Mouse (Mus musculus) liver, embryonic 14.5 days (tissue): ENCODE data around the gene Pprc1. TPM values are rescaled to one million over a fixed set of nuclear protein-coding genes. Genes with fewer than 3 reads are reported as not detected.

Experiments
- ATAC-seq: fragments of 200-750 bp; cut with Nextera tagmentation; 2 replicates; pipeline ENCODE4 v1.8.0; 2017; ENCODE audit warnings: moderate number of reproducible peaks, mild to moderate bottlenecking, moderate library complexity; ENCODE audit not compliant: insufficient read depth
- DNase-seq, 3 experiments: peaks; one replicate each; pipeline ENCODE4 v3.0.0-alpha.2; 2012 to 2013; ENCODE audit warnings: low read depth in 3 of 3, low spot score in 3 of 3
- H3K27ac ChIP-seq: fragments of 300-500 bp; sonication (generic); 2 replicates; pipeline ENCODE4 v1.5.1; 2014; ENCODE audit warnings: moderate library complexity, mild to moderate bottlenecking, control low read depth, inconsistent platforms
- H3K27me3 ChIP-seq: fragments of 300-500 bp; sonication (generic); 2 replicates; pipeline ENCODE4 v1.6.1; 2014; ENCODE audit warnings: mild to moderate bottlenecking, low read length, moderate library complexity; ENCODE audit not compliant: control insufficient read depth, insufficient read depth
- H3K36me3 ChIP-seq: fragments of 300-500 bp; sonication (generic); replicated peaks from 2 replicates; pipeline ENCODE4 v1.6.1; 2014; ENCODE audit warnings: low read depth; ENCODE audit not compliant: control insufficient read depth, insufficient read depth
- H3K4me1 ChIP-seq, 2 experiments: fragments of 200-500 bp in 1 of 2; fragments of 300-500 bp in 1 of 2; sonication (generic) in 1 of 2; replicated peaks; 2 replicates each; pipeline ENCODE4 v1.6.1; 2012 to 2014; ENCODE audit warnings: antibody characterized with exemption in 1 of 2, inconsistent platforms in 1 of 2, low read length in 1 of 2; ENCODE audit not compliant: control insufficient read depth in 2 of 2, insufficient read depth in 2 of 2
- H3K4me2 ChIP-seq: fragments of 300-500 bp; sonication (generic); 2 replicates; pipeline ENCODE4 v1.6.1; 2014; ENCODE audit warnings: low read depth, mild to moderate bottlenecking, control low read depth, moderate library complexity
- H3K4me3 ChIP-seq, 2 experiments: fragments of 200-500 bp in 1 of 2; fragments of 300-500 bp in 1 of 2; sonication (generic) in 1 of 2; 2 replicates each; pipeline ENCODE4 v1.5.1; 2012 to 2014; ENCODE audit warnings: low read depth in 2 of 2, low read length in 2 of 2, mild to moderate bottlenecking in 2 of 2, control low read depth in 1 of 2, inconsistent platforms in 1 of 2, moderate library complexity in 1 of 2; ENCODE audit not compliant: insufficient read depth in 1 of 2
- H3K9ac ChIP-seq: fragments of 300-500 bp; sonication (generic); replicated peaks from 2 replicates; pipeline ENCODE4 v1.6.1; 2014; ENCODE audit warnings: mild to moderate bottlenecking, control low read depth, moderate library complexity
- H3K9me3 ChIP-seq: fragments of 300-500 bp; sonication (generic); 2 replicates; pipeline ENCODE4 v1.6.1; 2016; ENCODE audit warnings: low read length, mixed read lengths; ENCODE audit not compliant: control insufficient read depth
- CTCF ChIP-seq: IDR thresholded peaks from 2 replicates; pipeline ENCODE4 v1.5.1; 2016; ENCODE audit warnings: antibody characterized with exemption, low read depth, control low read depth
- EP300 ChIP-seq: IDR thresholded peaks from 2 replicates; pipeline ENCODE4 v1.6.1; 2016; ENCODE audit warnings: antibody characterized with exemption, low read depth
- WGBS: fragments of 180-500 bp; shearing (Covaris S2); extraction: QIAGEN DNeasy Blood & Tissue Kit; methylation state at CpG from one replicate; pipeline ENCODE4 v1.1.7; 2014; ENCODE audit not compliant: insufficient replicate concordance; 5-methylcytosine and 5-hydroxymethylcytosine counted together
- polyA plus RNA-seq, 2 experiments: library from polyadenylated mRNA; depleted of rRNA in 1 of 2; stranded (reverse) in 1 of 2; unstranded in 1 of 2; fragments of >200 nt; fragmentation: Nextera tagmentation in 1 of 2; extraction: Ambion mirVana in 1 of 2; gene quantifications; 2 replicates each; pipeline versions ENCODE4 v1.2.1 to v1.2.3; 2012 to 2014

The Pprc1 gene
- polyA plus RNA-seq, 2 experiments = 17.5 to 25.0 TPM

DNA sequence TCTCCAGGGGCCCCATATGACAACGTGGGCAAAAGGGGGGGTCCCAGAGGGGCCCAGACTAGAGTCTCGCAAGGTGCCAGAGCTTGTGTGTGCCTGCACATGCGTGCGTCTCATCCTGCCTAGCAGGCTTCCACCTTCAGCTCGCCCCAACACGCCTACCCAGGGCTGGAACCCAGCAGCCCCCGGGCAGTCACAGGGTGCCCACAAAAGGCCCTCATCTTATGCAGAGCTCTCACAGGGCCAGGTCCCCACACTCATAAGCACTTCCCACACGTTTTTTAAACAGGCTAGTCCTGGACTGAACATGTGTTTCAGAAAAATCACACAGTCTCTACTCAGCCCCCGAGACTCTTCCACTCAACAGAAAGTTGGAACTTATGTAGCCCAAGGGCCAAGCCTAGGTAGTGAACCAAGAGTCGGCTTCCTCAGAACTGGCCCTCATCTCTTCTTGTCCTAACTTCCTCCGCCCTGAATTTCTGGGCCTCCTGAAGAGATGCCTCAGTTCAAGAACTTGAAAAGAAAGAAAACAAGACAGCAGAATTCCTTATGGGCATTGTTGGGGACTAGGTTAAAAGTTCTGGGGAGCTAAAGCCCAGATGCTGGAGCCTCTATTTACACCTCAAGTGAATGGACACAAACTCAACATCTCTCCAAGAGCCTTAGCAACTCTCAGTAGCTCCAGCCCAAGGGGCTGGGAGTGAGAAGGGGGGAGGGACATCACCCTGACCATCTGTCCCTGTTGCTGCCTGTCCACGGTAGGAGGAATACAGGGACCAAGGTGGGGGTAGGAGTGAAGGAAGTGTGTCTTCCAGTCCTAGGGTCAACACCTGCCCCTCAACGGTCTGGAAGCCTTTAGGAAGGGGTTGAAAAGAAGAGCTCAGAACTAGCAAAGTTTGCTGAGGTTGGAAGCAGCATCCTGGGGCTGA, 6.5 kb upstream of the Pprc1 start:
- no peak for ATAC-seq

GRCm38 (mm10) chr19:46038851-46039260, 5.8 kb upstream of the Pprc1 start:
- peaks cover 29% of the 10 kb centered on the region for H3K36me3 ChIP-seq
- no peak for TF ChIP-seq CTCF
- no peak for TF ChIP-seq EP300
- H3K4me2 ChIP-seq = peak overlapping the region; percentile 95
- DNase-seq (no peak), ATAC-seq (peak; percentile 24; the same call in 1 of the 2 replicates)
- no peaks in the 10 kb centered on the region for H3K9me3 ChIP-seq
- peak overlapping the region; percentile 71 to 100 for H3K4me3 ChIP-seq
- H3K4me1 ChIP-seq = peaks cover 52 to 54% of the 10 kb centered on the region in 2 experiments
- WGBS = 1% methylated on average over 17 of the region's 17 CpGs
- peak overlapping the region; percentile 98 for H3K9ac ChIP-seq
- peak overlapping the region; percentile 86 for H3K27ac ChIP-seq
- H3K27me3 ChIP-seq = no peaks in the 10 kb centered on the region

More for the DNA sequence above, 6.5 kb upstream of the Pprc1 start:
- H3K4me3 ChIP-seq = peak overlapping the region; percentile 71 to 100
- 0 out of 2 replicates have a peak, but pooled peaks have one; percentile 1 for TF ChIP-seq CTCF
- TF ChIP-seq EP300 = no peak
- H3K4me2 ChIP-seq = peak overlapping the region; percentile 95
- no peak for DNase-seq
- peak overlapping the region; percentile 86 for H3K27ac ChIP-seq
- peaks cover 36% of the 10 kb centered on the region for H3K36me3 ChIP-seq
- H3K4me1 ChIP-seq = peaks cover 49 to 50% of the 10 kb centered on the region in 2 experiments
- peak overlapping the region; percentile 98 for H3K9ac ChIP-seq
- 5% methylated on average over 13 of the region's 13 CpGs for WGBS
- no peaks in the 10 kb centered on the region for H3K9me3 ChIP-seq
- H3K27me3 ChIP-seq = no peaks in the 10 kb centered on the region

GRCm38 (mm10) chr19:46039478-46039877, 5.2 kb upstream of the Pprc1 start:
- no peaks in the 10 kb centered on the region for H3K9me3 ChIP-seq
- H3K27me3 ChIP-seq = no peaks in the 10 kb centered on the region
- peaks cover 23% of the 10 kb centered on the region for H3K36me3 ChIP-seq
- no peak for TF ChIP-seq CTCF
- H3K4me3 ChIP-seq = peak overlapping the region; percentile 71 to 100
- H3K4me2 ChIP-seq = peak overlapping the region; percentile 95
- H3K9ac ChIP-seq = peak overlapping the region; percentile 98
- WGBS = 3% methylated on average over 22 of the region's 30 CpGs
- H3K4me1 ChIP-seq = peaks cover 52 to 58% of the 10 kb centered on the region in 2 experiments
- H3K27ac ChIP-seq = peak overlapping the region; percentile 86
- ATAC-seq = peak; percentile 76
- peak; percentile 82 to 88 (median 82) for DNase-seq

DNA sequence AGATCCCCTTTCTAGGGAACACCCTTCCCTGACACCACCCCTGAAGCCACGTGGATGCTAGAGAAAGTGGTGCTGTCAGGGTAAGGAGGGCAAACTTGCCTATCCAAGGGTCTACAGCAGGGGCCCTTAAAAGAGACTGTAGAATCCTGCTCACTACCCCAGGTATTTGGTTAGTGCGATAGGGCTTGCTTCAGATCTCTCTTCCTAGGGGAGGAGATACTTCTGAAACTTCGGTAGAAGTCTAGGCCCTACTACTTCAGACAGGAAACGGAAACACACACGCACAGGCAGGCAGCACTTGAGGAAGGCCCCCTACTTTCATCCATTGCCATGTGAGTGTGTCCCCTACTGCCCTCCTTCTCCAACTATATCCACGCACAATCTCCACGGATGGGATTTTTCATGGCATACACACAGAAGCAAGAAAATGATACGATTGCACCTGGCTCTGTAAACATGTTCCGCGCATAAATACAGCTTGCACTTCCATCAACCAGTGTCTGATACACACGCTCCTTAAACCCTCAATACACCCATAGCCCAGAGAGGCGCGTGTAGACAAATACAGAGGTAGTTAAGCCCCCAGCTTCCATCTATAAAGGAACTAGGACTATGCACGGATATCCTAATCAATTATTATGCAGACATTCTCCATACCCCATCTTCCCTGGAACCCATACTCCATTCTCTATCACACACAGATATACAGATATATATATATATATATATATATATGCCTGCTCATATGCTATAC, 4.4 kb upstream of the Pprc1 start:
- H3K9ac ChIP-seq = peak overlapping the region; percentile 98
- peak overlapping the region; percentile 64 to 71 for H3K4me3 ChIP-seq
- DNase-seq = no peak
- peaks cover 14% of the 10 kb centered on the region for H3K36me3 ChIP-seq
- H3K27me3 ChIP-seq = no peaks in the 10 kb centered on the region
- no peak for ATAC-seq
- 31% methylated on average over 14 of the region's 14 CpGs for WGBS
- TF ChIP-seq EP300 = no peak
- no peak for TF ChIP-seq CTCF
- peak overlapping the region; percentile 95 for H3K4me2 ChIP-seq
- no peaks in the 10 kb centered on the region for H3K9me3 ChIP-seq
- peak overlapping the region; percentile 86 for H3K27ac ChIP-seq
- peaks cover 52 to 58% of the 10 kb centered on the region in 2 experiments for H3K4me1 ChIP-seq
